Mouse (Mus musculus) erythroblast, embryonic 14.5 days (primary cell): Measurements from ENCODE around the gene Rdh16. TPM values are rescaled to one million over a fixed set of nuclear protein-coding genes. Genes with fewer than 3 reads are reported as not detected.

Experiments
- H3K27me3 ChIP-seq: 2 replicates; pipeline ENCODE4 v1.6.1; 2012; ENCODE audit warnings: inconsistent platforms; ENCODE audit not compliant: control insufficient read depth
- H3K36me3 ChIP-seq: 2 replicates; pipeline ENCODE4 v1.6.1; 2012; ENCODE audit warnings: mild to moderate bottlenecking, inconsistent platforms; ENCODE audit not compliant: control insufficient read depth
- H3K4me1 ChIP-seq: 2 replicates; pipeline ENCODE4 v1.6.1; 2012; ENCODE audit warnings: inconsistent platforms; ENCODE audit not compliant: control insufficient read depth
- H3K4me3 ChIP-seq: replicated peaks from 2 replicates; pipeline ENCODE3; 2012; ENCODE audit warnings: moderate library complexity, mild to moderate bottlenecking, inconsistent platforms
- H3K9me3 ChIP-seq: 2 replicates; pipeline ENCODE4 v1.6.1; 2012; ENCODE audit warnings: low read length, inconsistent platforms, mixed read lengths; ENCODE audit not compliant: control insufficient read depth
- GATA1 ChIP-seq: IDR thresholded peaks from 2 replicates; pipeline ENCODE4 v1.6.1; 2012; ENCODE audit warnings: low read length, inconsistent platforms, mixed read lengths
- TAL1 ChIP-seq: IDR thresholded peaks from 3 replicates; pipeline ENCODE4 v1.6.1; 2012; ENCODE audit warnings: low read length, inconsistent platforms, mixed read lengths
- polyA plus RNA-seq: library from polyadenylated mRNA; stranded (reverse); fragments of >175 nt; gene quantifications from 2 replicates; pipeline ENCODE4 v1.2.3, GENCODE M21; 2012

Rdh16 gene
- polyA plus RNA-seq, 1 experiment, result not detected

- H3K4me3 ChIP-seq, result no peak overlapping the region
- no peaks in the 10 kb centered on the region for H3K27me3 ChIP-seq
- no peak for TF ChIP-seq TAL1
- TF ChIP-seq GATA1, result no peak
- no peaks in the 10 kb centered on the region for H3K36me3 ChIP-seq
- H3K4me1 ChIP-seq, result no peaks in the 10 kb centered on the region
- no peaks in the 10 kb centered on the region for H3K9me3 ChIP-seq
These were observed 55.4 kb downstream of the Rdh16 start for GRCm38 (mm10) chr10:127856376-127856775.

DNA sequence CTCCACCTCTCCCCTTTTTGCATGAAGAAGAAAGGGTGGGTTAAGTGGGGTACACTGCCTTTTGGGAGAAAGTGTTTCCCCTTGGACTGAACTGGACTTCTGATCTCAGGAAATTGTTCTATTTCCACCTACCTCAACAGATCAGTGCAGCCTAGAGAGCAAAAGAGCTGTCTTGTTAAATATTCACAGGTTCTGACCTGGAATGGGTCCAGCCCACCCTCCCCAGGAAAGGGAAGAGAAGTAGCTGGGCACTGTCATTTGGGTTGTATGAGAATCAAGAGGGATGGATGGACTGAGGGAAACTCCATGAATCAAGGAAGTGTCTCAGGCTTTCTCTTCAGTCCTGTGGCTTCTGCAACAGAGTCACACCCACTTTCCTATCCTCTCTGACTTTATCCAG, 64.0 kb downstream of the Rdh16 start:
- H3K4me3 ChIP-seq, result no peak overlapping the region
- no peaks in the 10 kb centered on the region for H3K27me3 ChIP-seq
- no peaks in the 10 kb centered on the region for H3K36me3 ChIP-seq
- no peaks in the 10 kb centered on the region for H3K4me1 ChIP-seq
- H3K9me3 ChIP-seq, result no peaks in the 10 kb centered on the region
- TF ChIP-seq GATA1, result no peak
- TF ChIP-seq TAL1, result no peak

- H3K36me3 ChIP-seq, result no peaks in the 10 kb centered on the region
- peaks cover 2% of the 10 kb centered on the region; the same call in 1 of the 2 replicates for H3K9me3 ChIP-seq
- no peak within 1 kb of the TSS for H3K4me3 ChIP-seq
- H3K4me1 ChIP-seq, result no peaks in the 10 kb centered on the region
- TF ChIP-seq TAL1, result no peak
- TF ChIP-seq GATA1, result no peak
- no peaks in the 10 kb centered on the region for H3K27me3 ChIP-seq
These were observed 65.3 kb downstream of the Rdh16 start, which contains the start of gene Rdh16f2 for GRCm38 (mm10) chr10:127866232-127866631. Rdh16f2 (plus strand) TSS chr10:127866474.

GRCm38 (mm10) chr10:127872484-127872883, 71.5 kb downstream of the Rdh16 start:
- peaks cover 2% of the 10 kb centered on the region; the same call in 1 of the 2 replicates for H3K9me3 ChIP-seq
- H3K36me3 ChIP-seq, result no peaks in the 10 kb centered on the region
- H3K27me3 ChIP-seq, result no peaks in the 10 kb centered on the region
- no peaks in the 10 kb centered on the region for H3K4me1 ChIP-seq
- TF ChIP-seq GATA1 (no peak), TAL1 (no peak)
- H3K4me3 ChIP-seq, result no peak overlapping the region

DNA sequence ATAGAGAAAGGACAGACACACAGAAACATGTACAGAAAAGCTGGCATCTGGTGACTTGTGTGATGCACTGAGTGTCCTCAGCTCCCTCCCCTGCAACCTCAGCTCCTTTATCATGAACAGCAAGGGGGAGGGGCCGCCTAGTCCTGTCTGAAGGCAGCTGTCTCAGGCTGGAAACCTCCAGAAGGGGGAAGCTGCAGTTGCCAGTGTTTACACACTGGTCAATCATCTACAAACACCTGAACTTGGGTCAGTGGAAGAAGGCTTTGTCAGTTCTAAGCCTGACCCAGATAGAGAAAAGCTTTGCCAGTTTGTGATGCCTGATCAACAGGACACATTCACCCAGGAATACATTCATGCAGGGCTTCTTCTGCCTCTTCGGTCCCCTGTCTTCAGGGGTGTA, 76.7 kb downstream of the Rdh16 start:
- H3K9me3 ChIP-seq, result no peaks in the 10 kb centered on the region
- H3K36me3 ChIP-seq, result no peaks in the 10 kb centered on the region
- peaks cover 14% of the 10 kb centered on the region for H3K4me1 ChIP-seq
- H3K27me3 ChIP-seq, result no peaks in the 10 kb centered on the region
- H3K4me3 ChIP-seq, result no peak overlapping the region
- TF ChIP-seq TAL1 (no peak), GATA1 (no peak)

- TF ChIP-seq GATA1 (no peak), TAL1 (no peak)
- Histone ChIP-seq H3K36me3 (no peaks in the 10 kb centered on the region), H3K4me3 (no peak overlapping the region), H3K9me3 (no peaks in the 10 kb centered on the region), H3K27me3 (no peaks in the 10 kb centered on the region), H3K4me1 (peaks cover 14% of the 10 kb centered on the region)
These were observed 77.5 kb downstream of the Rdh16 start for GRCm38 (mm10) chr10:127878262-127879057.

DNA sequence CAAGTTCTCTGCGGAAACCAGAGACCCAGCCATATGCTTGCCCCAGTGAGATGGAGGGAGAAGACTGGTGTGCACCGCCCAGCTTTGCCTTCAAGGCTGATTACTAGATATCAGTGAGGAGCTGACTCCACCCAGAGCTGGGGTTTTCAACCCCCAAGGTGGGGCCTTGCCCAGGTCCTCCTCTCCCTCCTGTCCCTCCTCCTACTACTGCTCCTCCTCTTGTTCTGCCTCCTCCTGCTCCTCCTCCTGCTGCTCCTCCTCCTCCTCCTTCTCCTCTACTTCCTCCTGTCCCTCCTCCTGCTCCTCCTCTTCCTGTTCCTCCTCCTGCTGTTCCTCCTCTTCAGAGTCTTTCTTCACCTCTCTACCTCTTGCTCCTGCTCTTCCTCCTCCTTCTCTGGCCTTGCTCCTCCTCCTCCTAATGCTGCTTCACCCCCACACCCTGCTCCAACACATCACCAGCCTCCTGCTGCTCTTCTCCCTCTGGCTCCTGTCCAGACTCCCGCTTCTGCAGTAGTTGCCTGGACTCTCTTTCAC, 78.3 kb downstream of the Rdh16 start:
- H3K4me3 ChIP-seq, result no peak overlapping the region
- no peaks in the 10 kb centered on the region for H3K27me3 ChIP-seq
- H3K4me1 ChIP-seq, result peaks cover 14% of the 10 kb centered on the region
- no peaks in the 10 kb centered on the region for H3K9me3 ChIP-seq
- TF ChIP-seq TAL1 (no peak), GATA1 (no peak)
- H3K36me3 ChIP-seq, result no peaks in the 10 kb centered on the region

DNA sequence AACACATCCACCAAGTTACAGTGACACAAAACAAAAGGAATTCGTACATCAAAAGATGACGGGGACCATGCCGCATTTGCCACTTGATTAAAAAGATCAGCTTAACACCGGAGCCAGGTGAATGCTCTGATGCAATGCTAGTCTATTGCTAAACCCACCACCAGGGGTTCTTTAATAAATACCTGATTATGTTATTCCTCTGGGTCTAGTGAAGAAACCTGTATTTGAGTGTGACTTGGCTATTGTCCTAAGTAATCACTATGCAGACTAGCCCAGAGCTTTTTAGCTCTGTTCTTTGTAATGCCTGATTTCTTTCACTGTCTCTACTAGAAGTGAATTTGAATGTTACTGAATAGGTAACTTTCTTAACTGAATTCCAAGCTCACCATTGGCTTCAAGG, 80.1 kb downstream of the Rdh16 start:
- Histone ChIP-seq H3K36me3 (no peaks in the 10 kb centered on the region), H3K27me3 (no peaks in the 10 kb centered on the region), H3K4me3 (no peak overlapping the region), H3K4me1 (peaks cover 14% of the 10 kb centered on the region), H3K9me3 (no peaks in the 10 kb centered on the region)
- TF ChIP-seq TAL1 (no peak), GATA1 (no peak)

DNA sequence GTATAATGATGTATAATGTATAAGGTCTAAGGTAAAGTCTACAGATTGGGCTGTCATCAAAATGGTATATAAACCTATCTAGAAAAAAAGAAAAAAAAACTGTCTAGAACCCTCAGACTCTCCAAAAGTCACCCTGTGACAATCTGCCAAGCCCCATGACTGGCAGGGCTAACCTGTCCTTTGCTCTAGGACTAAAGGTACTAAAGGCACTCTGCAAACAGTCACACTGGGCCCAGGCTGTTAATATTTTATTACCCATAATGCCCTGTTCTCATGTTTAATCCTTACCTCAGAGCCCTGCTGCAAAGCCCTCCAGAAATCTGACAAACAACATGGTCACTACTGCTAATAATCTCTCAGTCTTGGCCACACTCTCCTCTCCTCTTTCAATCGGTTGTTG, 85.6 kb downstream of the Rdh16 start:
- H3K4me3 ChIP-seq, result no peak overlapping the region
- TF ChIP-seq GATA1, result no peak
- no peaks in the 10 kb centered on the region for H3K27me3 ChIP-seq
- no peaks in the 10 kb centered on the region for H3K36me3 ChIP-seq
- H3K9me3 ChIP-seq, result no peaks in the 10 kb centered on the region
- no peaks in the 10 kb centered on the region for H3K4me1 ChIP-seq
